Mouse (Mus musculus) liver, adult 2 months (tissue): ENCODE measurements around the gene Ccdc113.

ENCODE experiments used
- CTCF ChIP-seq: fragments of 200-500 bp; IDR thresholded peaks from 2 replicates; pipeline ENCODE4 v1.5.1; 2011; ENCODE audit warnings: low read depth, low read length, control low read depth
- POLR2A ChIP-seq: fragments of 200-500 bp; IDR thresholded peaks from 2 replicates; pipeline ENCODE4 v1.6.1; 2011; ENCODE audit warnings: low read length, control low read depth; ENCODE audit not compliant: insufficient read depth; ENCODE audit errors: extremely low read depth

- TF ChIP-seq CTCF (no peak), POLR2A (no peak)
Measured at GRCm38 (mm10) chr8:95549871-95550829, 16.3 kb downstream of the Ccdc113 start.
